In genomic region chr17:34606186-34607039, GRCm38 (mm10) we compare ENCODE assay signal across 1 mouse cellular context.
TF ChIP-seq lines count a peak whose summit lies in the region.

No protein-coding gene starts in this region.

TF ChIP-seq in CH12.LX, 34 proteins besides CTCF, POLR2A, EP300 and RAD21:
- TF ChIP-seq MXI1 (IDR thresholded peaks at IDR 0.05; ENCODE audit: low read depth, low read length) (0 out of 2 replicates have a peak, but pooled peaks have one; percentile 5), NRF1 (IDR thresholded peaks at IDR 0.05; ENCODE audit: low read depth, low read length) (no peak)
